Mouse (Mus musculus): Measurements from ENCODE around the gene Shf. TPM values are rescaled to one million over a fixed set of nuclear protein-coding genes. Genes with fewer than 3 reads are reported as not detected.
"Not testable (repeated sequence)": the region's sequence is repeated elsewhere in the genome, so short reads cannot be mapped to it uniquely, and the experiment has no call there.

Gene Shf
- total RNA-seq, 2 experiments from 2014 or later = 70.3 to 78.4 TPM

GRCm38 (mm10) chr2:122355389-122355788, 13.6 kb downstream of the Shf start:
- intact Hi-C loops (cut with DNase I) = no loop called here
- no peak overlapping the region for H3K27ac ChIP-seq
- DNase-seq (ENCODE audit: extremely low spot score in 1 of 2, low spot score in 2 of 2) = no peak

GRCm38 (mm10) chr2:122354191-122354929, 14.6 kb downstream of the Shf start:
- no peak overlapping the region; the same call in 1 of the 2 replicates for H3K27ac ChIP-seq
- intact Hi-C loops (cut with DNase I) = no loop called here
- DNase-seq (ENCODE audit: extremely low spot score in 1 of 2, low spot score in 2 of 2) = no peak
- TF ChIP-seq CTCF (IDR thresholded peaks at IDR 0.05) = no peak
- H3K4me3 ChIP-seq = no peak overlapping the region

More at GRCm38 (mm10) chr2:122355389-122355788, 13.6 kb downstream of the Shf start:
- H3K4me3 ChIP-seq = no peak overlapping the region
- no peak for TF ChIP-seq CTCF (IDR thresholded peaks at IDR 0.05)

- intact Hi-C loops (cut with DNase I) = no loop called here
- Histone ChIP-seq H3K4me3 (no peak overlapping the region), H3K27ac (no peak overlapping the region; the same call in 1 of the 2 replicates)
- no peak for TF ChIP-seq CTCF (IDR thresholded peaks at IDR 0.05)
- DNase-seq (ENCODE audit: extremely low spot score in 1 of 2, low spot score in 2 of 2) = no peak
Observed at GRCm38 (mm10) chr2:122353765-122354164, 15.2 kb downstream of the Shf start.

DNA sequence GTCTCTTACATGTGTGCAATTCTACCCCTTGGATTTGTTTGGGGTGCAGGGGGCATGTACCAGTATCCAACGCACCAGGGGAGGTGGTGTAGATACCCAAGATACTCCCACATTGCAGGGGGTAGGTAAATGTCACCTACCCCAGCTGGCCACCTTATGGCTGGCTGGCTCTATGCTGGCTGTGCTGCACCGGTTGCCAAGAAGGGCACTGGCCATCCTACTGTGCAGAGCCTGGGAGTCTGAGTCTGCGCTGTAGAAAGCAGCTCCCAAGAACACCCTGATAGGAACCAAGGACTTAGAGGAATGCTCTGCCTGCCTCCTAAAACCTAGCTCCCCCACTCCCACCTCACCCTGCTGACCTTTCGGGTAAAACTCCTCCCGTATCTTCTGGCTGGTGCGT, 16.0 kb downstream of the Shf start:
- H3K27ac ChIP-seq = no peak overlapping the region
- H3K4me3 ChIP-seq = no peak overlapping the region
- intact Hi-C loops (cut with DNase I) = no loop called here
- DNase-seq (ENCODE audit: extremely low spot score in 1 of 2, low spot score in 2 of 2) = no peak
- TF ChIP-seq CTCF (IDR thresholded peaks at IDR 0.05) = no peak

- peak; percentile 43 to 48 for DNase-seq (ENCODE audit: extremely low spot score in 1 of 2, low spot score in 2 of 2)
- peak overlapping the region; percentile 24 for H3K27ac ChIP-seq
Observed at GRCm38 (mm10) chr2:122351931-122352329, 17.0 kb downstream of the Shf start.

GRCm38 (mm10) chr2:122351156-122351930, 17.6 kb downstream of the Shf start:
- intact Hi-C loops (cut with DNase I) = no loop called here
- Histone ChIP-seq H3K27ac (peak overlapping the region; percentile 24), H3K4me3 (no peak overlapping the region)
- no peak for TF ChIP-seq CTCF (IDR thresholded peaks at IDR 0.05)
- peak; percentile 53 to 77 for DNase-seq (ENCODE audit: extremely low spot score in 1 of 2, low spot score in 2 of 2)

More at GRCm38 (mm10) chr2:122351931-122352329, 17.0 kb downstream of the Shf start:
- intact Hi-C loops (cut with DNase I) = no loop called here
- no peak for TF ChIP-seq CTCF (IDR thresholded peaks at IDR 0.05)
- H3K4me3 ChIP-seq = no peak overlapping the region

DNA sequence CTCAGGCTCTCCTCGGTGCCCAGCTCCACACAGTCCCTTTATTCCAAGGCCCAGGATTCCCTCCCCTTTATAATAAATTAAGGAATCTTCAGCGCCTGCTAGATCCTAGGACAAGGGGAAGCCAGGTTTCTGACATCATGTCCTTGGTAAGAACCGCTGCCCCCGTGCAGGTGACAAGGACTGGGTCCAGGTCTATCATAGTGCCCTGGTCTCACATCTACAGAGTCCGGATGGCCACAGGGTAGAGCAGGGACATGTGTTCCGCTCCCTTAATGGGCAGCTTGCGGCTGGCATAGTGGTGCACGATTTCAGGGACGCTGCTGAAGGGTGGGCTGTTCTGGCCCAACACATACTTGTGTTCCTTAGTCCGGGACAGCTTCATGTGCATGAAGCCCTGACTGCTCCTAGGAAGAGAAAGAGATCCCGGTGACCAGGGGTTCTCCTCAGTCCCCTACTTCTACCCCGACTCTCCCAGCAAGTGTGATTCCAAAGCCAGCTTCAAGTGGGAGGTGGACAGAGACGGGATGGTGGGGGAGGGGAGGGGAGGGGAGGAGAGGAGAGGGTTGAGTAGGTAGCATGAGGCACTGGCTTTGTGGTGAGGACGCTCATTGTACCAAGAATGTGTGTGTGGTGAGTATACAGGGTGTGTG, 19.7 kb downstream of the Shf start:
- TF ChIP-seq CTCF (IDR thresholded peaks at IDR 0.05) = no peak
- DNase-seq (ENCODE audit: extremely low spot score in 1 of 2, low spot score in 2 of 2) = peak in 1 of 2 experiments; percentile 33
- peak overlapping the region; percentile 97 for H3K27ac ChIP-seq
- intact Hi-C loops (cut with DNase I) = loop anchor here (2.0 kb wide), 1 partner anchor 20 kb away; the partner anchor contains the start of gene Shf
- H3K4me3 ChIP-seq = peak overlapping the region; percentile 90

- DNase-seq (ENCODE audit: extremely low spot score in 1 of 2, low spot score in 2 of 2) = peak; percentile 87 to 91
- TF ChIP-seq CTCF (IDR thresholded peaks at IDR 0.05) = peak; percentile 85
- intact Hi-C loops (cut with DNase I) = loop anchor here (1.0 to 2.0 kb wide), 3 partner anchors 20 to 282 kb away; partner anchors contain the start of gene Shf
- Histone ChIP-seq H3K27ac (peak overlapping the region; percentile 97), H3K4me3 (peak overlapping the region; percentile 90)
Observed at GRCm38 (mm10) chr2:122348531-122349131, 20.3 kb downstream of the Shf start.

DNA sequence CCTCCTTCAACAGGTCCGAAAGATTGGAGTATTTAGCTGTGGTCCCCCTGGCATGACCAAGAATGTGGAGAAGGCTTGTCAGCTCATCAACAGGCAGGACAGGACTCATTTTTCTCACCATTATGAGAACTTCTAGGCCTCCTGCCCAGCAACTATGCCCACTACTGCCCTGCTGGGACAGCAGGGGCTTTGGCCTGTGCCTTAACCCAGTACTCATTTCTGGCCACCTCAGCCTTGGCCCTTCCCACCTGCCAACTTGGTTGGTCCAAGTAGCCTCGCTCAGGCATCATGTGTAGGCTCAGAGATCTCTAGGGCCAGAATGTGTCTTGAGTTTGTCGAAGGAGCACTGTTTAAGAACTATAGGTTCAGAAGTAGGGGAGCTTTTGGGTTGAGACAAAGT, 21.7 kb downstream of the Shf start:
- H3K4me3 ChIP-seq = no peak overlapping the region
- DNase-seq (ENCODE audit: extremely low spot score in 1 of 2, low spot score in 2 of 2) = no peak
- TF ChIP-seq CTCF (IDR thresholded peaks at IDR 0.05) = no peak
- intact Hi-C loops (cut with DNase I) = no loop called here
- H3K27ac ChIP-seq = no peak overlapping the region

GRCm38 (mm10) chr2:122346164-122346563, 22.8 kb downstream of the Shf start:
- H3K27ac ChIP-seq; DNase-seq (ENCODE audit: extremely low spot score in 1 of 2, low spot score in 2 of 2); H3K4me3 ChIP-seq; intact Hi-C loops (cut with DNase I): not testable (repeated sequence)

GRCm38 (mm10) chr2:122345106-122345893, 23.7 kb downstream of the Shf start:
- Histone ChIP-seq H3K4me3 (no peak overlapping the region), H3K27ac (no peak overlapping the region)
- TF ChIP-seq CTCF (IDR thresholded peaks at IDR 0.05) = peak; percentile 15
- DNase-seq (ENCODE audit: extremely low spot score in 1 of 2, low spot score in 2 of 2) = no peak
- intact Hi-C loops (cut with DNase I) = no loop called here

Measured in left cerebral cortex, adult 2 months (tissue).